Mouse (Mus musculus) cerebellum, adult 2 months (tissue): ENCODE measurements around the gene Hmga2.

Experiments
- CTCF ChIP-seq: fragments of 200-500 bp; IDR thresholded peaks from 2 replicates; pipeline ENCODE4 v1.5.1; 2011; ENCODE audit warnings: low read depth, mild to moderate bottlenecking, control low read depth, low read length, moderate library complexity, borderline replicate concordance; ENCODE audit not compliant: insufficient read depth
- POLR2A ChIP-seq: fragments of 200-500 bp; IDR thresholded peaks from 2 replicates; pipeline ENCODE4 v1.6.1; 2011; ENCODE audit warnings: low read length, control low read depth, borderline replicate concordance; ENCODE audit not compliant: insufficient read depth

GRCm38 (mm10) chr10:120416628-120417027, 59.6 kb downstream of the Hmga2 start:
- TF ChIP-seq CTCF = no peak
- TF ChIP-seq POLR2A = no peak
